Mouse (Mus musculus) spleen, adult 2 months (tissue): ENCODE data around the gene Ece1. TPM values are rescaled to one million over a fixed set of nuclear protein-coding genes. Genes with fewer than 3 reads are reported as not detected.

ENCODE experiments used
- DNase-seq, 2 experiments: peaks; one replicate each; pipeline versions ENCODE4 v3.0.0 to v3.0.0-alpha.2; 2012 to 2021; ENCODE audit warnings: low spot score in 2 of 2, low read depth in 1 of 2
- H3K27ac ChIP-seq: fragments of 200-500 bp; 2 replicates; pipeline ENCODE4 v1.5.1; 2012; ENCODE audit warnings: low read length, inconsistent platforms; ENCODE audit not compliant: insufficient read depth
- H3K27me3 ChIP-seq: fragments of 200-500 bp; 2 replicates; pipeline ENCODE4 v1.6.1; 2012; ENCODE audit warnings: mild to moderate bottlenecking, moderate library complexity, low read length, inconsistent platforms; ENCODE audit not compliant: control insufficient read depth, insufficient read depth
- H3K36me3 ChIP-seq: fragments of 200-500 bp; 2 replicates; pipeline ENCODE4 v1.6.1; 2012; ENCODE audit warnings: mild to moderate bottlenecking, low read length, inconsistent platforms; ENCODE audit not compliant: control insufficient read depth, insufficient read depth
- H3K4me1 ChIP-seq: fragments of 200-500 bp; 2 replicates; pipeline ENCODE4 v1.6.1; 2011; ENCODE audit warnings: inconsistent platforms; ENCODE audit not compliant: control insufficient read depth, insufficient read depth, insufficient read length
- H3K4me3 ChIP-seq: fragments of 200-500 bp; 2 replicates; pipeline ENCODE4 v1.5.1; 2011; ENCODE audit warnings: mild to moderate bottlenecking, inconsistent platforms; ENCODE audit not compliant: insufficient read depth, insufficient read length; ENCODE audit errors: extremely low read depth
- CTCF ChIP-seq: fragments of 200-500 bp; IDR thresholded peaks from 2 replicates; pipeline ENCODE4 v1.5.1; 2011; ENCODE audit warnings: mild to moderate bottlenecking, inconsistent platforms; ENCODE audit not compliant: insufficient read depth, insufficient read length, insufficient replicate concordance; ENCODE audit errors: extremely low read depth
- POLR2A ChIP-seq: fragments of 200-500 bp; IDR thresholded peaks from 2 replicates; pipeline ENCODE4 v1.6.1; 2011; ENCODE audit warnings: low read depth, low read length, inconsistent platforms
- WGBS: fragments of 180-500 bp; shearing (Covaris S2); methylation state at CpG from one replicate; pipeline ENCODE4 v1.1.7; 2018; 5-methylcytosine and 5-hydroxymethylcytosine counted together
- polyA plus RNA-seq: library from polyadenylated mRNA; depleted of rRNA; stranded (reverse); fragments of >200 nt; gene quantifications from 2 replicates; pipeline ENCODE4 v1.2.3, GENCODE M21; 2012

Ece1 gene
- polyA plus RNA-seq, 1 experiment, result 18.4 TPM

- Histone ChIP-seq H3K4me1 (peaks cover 14% of the 10 kb centered on the region; the same call in 1 of the 2 replicates), H3K27ac (no peak overlapping the region), H3K27me3 (no peaks in the 10 kb centered on the region), H3K36me3 (no peaks in the 10 kb centered on the region), H3K4me3 (no peak overlapping the region)
- 73% methylated on average over 9 of the region's 9 CpGs for WGBS
- DNase-seq, result no peak
- TF ChIP-seq CTCF (no peak), POLR2A (no peak)
These were observed 2.7 kb downstream of the Ece1 start for GRCm38 (mm10) chr4:137864769-137865168.

- Histone ChIP-seq H3K27ac (no peak overlapping the region), H3K36me3 (no peaks in the 10 kb centered on the region), H3K4me3 (no peak overlapping the region), H3K4me1 (peaks cover 14% of the 10 kb centered on the region; the same call in 1 of the 2 replicates), H3K27me3 (no peaks in the 10 kb centered on the region)
- no peak for DNase-seq
- 81% methylated on average over 10 of the region's 10 CpGs for WGBS
- TF ChIP-seq POLR2A (no peak), CTCF (no peak)
These were observed 3.2 kb downstream of the Ece1 start for GRCm38 (mm10) chr4:137865221-137865641.

- Histone ChIP-seq H3K27me3 (no peaks in the 10 kb centered on the region), H3K36me3 (no peaks in the 10 kb centered on the region), H3K27ac (no peak overlapping the region), H3K4me3 (no peak overlapping the region), H3K4me1 (peaks cover 14% of the 10 kb centered on the region; the same call in 1 of the 2 replicates)
- 42% methylated on average over 19 of the region's 19 CpGs for WGBS
- DNase-seq, result peak; percentile 73 to 82
- TF ChIP-seq CTCF (no peak), POLR2A (no peak)
These were observed 4.3 kb downstream of the Ece1 start for GRCm38 (mm10) chr4:137866206-137866863.

DNA sequence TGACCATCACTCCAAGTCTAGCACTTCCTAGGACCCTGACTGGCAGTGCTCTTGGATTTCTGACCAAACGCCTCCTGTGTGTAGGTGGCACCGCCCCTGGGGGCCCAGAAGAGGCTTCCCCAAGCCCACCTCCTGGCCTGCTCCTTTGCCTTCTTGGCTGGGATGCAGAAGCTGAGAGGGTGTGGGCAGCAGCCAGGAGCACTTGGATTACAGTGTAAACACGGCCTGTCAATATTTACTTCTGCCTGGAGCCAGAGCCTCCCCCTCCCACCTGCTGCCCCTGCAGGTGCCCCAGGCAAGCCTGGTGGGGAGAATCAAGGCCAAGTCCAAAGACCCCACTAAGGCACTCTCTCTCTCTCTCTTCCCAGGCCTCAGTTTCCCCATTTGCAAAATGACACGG, 5.2 kb downstream of the Ece1 start:
- Histone ChIP-seq H3K4me1 (peaks cover 14% of the 10 kb centered on the region; the same call in 1 of the 2 replicates), H3K4me3 (no peak overlapping the region), H3K27me3 (no peaks in the 10 kb centered on the region), H3K36me3 (no peaks in the 10 kb centered on the region), H3K27ac (no peak overlapping the region)
- DNase-seq, result no peak
- TF ChIP-seq CTCF, result no peak
- TF ChIP-seq POLR2A, result no peak
- WGBS, result 81% methylated on average over 4 of the region's 4 CpGs

GRCm38 (mm10) chr4:137867675-137868257, 5.7 kb downstream of the Ece1 start:
- H3K4me1 ChIP-seq, result peaks cover 11% of the 10 kb centered on the region; the same call in 1 of the 2 replicates
- WGBS, result 83% methylated on average over 13 of the region's 13 CpGs

DNA sequence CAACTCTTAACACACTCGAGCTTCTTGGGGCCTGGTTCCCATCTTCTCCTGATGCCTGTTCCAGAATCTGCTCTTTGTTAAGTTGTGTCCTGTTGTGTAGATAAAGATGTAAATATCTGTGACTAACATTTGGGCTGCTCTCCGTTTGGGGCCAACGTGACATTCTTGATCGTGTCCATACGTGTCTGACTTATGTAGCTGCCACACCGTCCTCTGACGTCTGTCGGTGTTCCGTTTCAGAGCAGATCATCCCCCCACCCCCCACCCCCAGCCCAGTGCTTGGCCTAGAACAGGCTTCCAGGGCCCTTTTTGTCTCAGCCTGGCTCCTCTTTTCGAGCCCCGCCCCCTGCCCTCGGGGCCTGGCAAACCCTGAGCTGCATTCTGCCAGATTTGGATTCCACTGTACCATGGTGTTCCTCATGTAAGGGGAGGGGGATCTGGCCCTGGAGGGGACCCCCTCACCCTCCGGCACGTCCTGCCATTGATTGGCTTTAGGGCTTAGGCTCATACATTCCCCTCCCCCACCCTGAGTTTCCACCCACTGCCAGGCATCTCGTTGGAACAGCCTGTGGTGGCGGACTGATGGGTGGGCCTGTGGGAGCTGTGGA, 7.7 kb downstream of the Ece1 start:
- no peak overlapping the region for H3K4me3 ChIP-seq
- TF ChIP-seq CTCF (no peak), POLR2A (no peak)
- no peak overlapping the region for H3K27ac ChIP-seq
- DNase-seq, result no peak
- H3K4me1 ChIP-seq, result peaks cover 7% of the 10 kb centered on the region; the same call in 1 of the 2 replicates
- H3K27me3 ChIP-seq, result no peaks in the 10 kb centered on the region
- 86% methylated on average over 16 of the region's 16 CpGs for WGBS
- H3K36me3 ChIP-seq, result no peaks in the 10 kb centered on the region

More at GRCm38 (mm10) chr4:137867675-137868257, 5.7 kb downstream of the Ece1 start:
- no peak for DNase-seq
- Histone ChIP-seq H3K27ac (no peak overlapping the region), H3K4me3 (no peak overlapping the region), H3K27me3 (no peaks in the 10 kb centered on the region), H3K36me3 (no peaks in the 10 kb centered on the region)
- TF ChIP-seq CTCF (no peak), POLR2A (no peak)

DNA sequence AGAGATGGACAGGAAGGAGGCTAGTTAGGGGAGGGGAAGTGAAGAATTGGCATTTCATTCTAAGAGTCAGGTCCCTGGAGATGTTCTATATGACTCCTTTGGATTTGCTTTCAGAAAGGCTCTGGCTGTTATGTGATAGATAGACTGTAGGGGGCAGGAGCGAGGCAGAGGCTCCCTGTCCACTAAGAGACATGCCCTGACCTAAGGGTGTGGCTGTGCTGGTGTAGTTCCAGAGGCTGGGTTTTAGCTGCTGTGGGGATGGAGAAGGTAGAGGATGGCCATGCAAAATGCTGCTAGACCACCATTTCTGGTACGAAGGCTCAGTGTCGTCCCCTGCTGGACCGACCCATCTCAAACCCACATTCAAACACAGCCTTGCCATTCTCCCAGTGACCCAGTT, 8.9 kb downstream of the Ece1 start:
- Histone ChIP-seq H3K4me3 (no peak overlapping the region), H3K36me3 (no peaks in the 10 kb centered on the region), H3K27me3 (no peaks in the 10 kb centered on the region), H3K4me1 (peaks cover 4% of the 10 kb centered on the region; the same call in 1 of the 2 replicates), H3K27ac (no peak overlapping the region)
- 92% methylated on average over 4 of the region's 4 CpGs for WGBS
- DNase-seq, result no peak
- TF ChIP-seq POLR2A (no peak), CTCF (peak; percentile 8; the same call in 1 of the 2 replicates)
